Mouse (Mus musculus) CH12.LX (cell line): ENCODE results near the gene Rrnad1.
A peak's percentile ranks its signal among the peaks of the same experiment; 100 is the strongest.

Source experiments
- CTCF ChIP-seq, 2 experiments: IDR thresholded peaks in 1 of 2; conservative IDR thresholded peaks in 1 of 2; 2 replicates each; pipeline ENCODE4 v1.5.1; 2011 to 2012; ENCODE audit warnings: low read depth in 2 of 2, low read length in 2 of 2, improper control_type of control experiment in 1 of 2, inconsistent platforms in 1 of 2, mild to moderate bottlenecking in 1 of 2, moderate library complexity in 1 of 2
- HCFC1 ChIP-seq: IDR thresholded peaks from 2 replicates; pipeline ENCODE4 v1.6.1; 2012; ENCODE audit warnings: low read depth, mild to moderate bottlenecking, inconsistent platforms, low read length, improper control_type of control experiment
- IRF4 ChIP-seq: IDR thresholded peaks from 2 replicates; pipeline ENCODE4 v1.6.1; 2014; ENCODE audit warnings: low read depth, mild to moderate bottlenecking, inconsistent platforms, low read length, improper control_type of control experiment
- MEF2A ChIP-seq: IDR thresholded peaks from 2 replicates; pipeline ENCODE4 v1.6.1; 2014; ENCODE audit warnings: low read depth, mild to moderate bottlenecking, inconsistent platforms, low read length, improper control_type of control experiment, borderline replicate concordance
- NELFE ChIP-seq: IDR thresholded peaks from 2 replicates; pipeline ENCODE4 v1.6.1; 2011; ENCODE audit warnings: low read depth, low read length, improper control_type of control experiment
- POLR2AphosphoS2 ChIP-seq: IDR thresholded peaks from 2 replicates; pipeline ENCODE4 v1.6.1; 2011; ENCODE audit warnings: low read depth, low read length, improper control_type of control experiment
- ZC3H11A ChIP-seq: IDR thresholded peaks from 2 replicates; pipeline ENCODE4 v1.6.1; 2012; ENCODE audit warnings: low read depth, mild to moderate bottlenecking, inconsistent platforms, low read length, improper control_type of control experiment

DNA sequence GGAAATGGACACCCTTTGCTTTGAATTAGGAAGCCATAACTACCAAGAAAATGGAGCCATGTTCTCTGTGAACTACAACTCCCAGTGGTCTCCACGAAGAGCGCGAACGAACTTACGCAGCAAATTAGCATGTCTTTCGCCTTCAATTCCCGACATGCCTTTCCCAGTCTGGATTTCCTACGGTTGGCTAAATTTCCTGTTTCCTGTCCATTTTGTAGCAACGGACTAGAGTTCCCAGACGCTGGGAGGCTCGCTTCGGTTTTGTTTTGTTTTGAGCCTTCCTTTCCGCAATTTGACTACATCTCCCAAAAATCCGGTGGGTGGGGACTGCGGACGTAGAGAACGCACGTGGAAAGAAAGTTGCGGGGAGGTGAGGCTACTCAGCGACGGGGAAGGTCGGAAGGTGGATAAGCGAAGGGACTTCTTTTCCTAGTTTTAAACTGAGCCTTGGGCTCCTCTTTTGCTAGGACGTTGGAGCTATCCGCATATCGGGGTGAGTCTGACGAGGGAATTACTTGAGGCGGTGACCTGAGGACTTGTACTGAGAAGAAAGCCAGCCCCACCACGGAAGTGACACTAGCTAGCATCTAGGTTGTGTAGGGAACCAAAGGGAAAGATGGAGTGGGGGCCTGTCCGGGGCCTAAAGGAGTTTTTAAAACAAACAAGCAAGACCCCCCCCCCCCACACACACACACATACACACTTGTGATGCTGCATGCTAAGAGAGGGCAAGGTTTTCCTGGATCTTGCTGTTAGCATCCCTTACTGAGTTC, 11.0 kb downstream of the Rrnad1 start, which contains the start of gene Mrpl24:
- TF ChIP-seq CTCF (conservative IDR thresholded peaks at IDR 0.05 in 1 of 2, IDR thresholded peaks at IDR 0.05 in 1 of 2; ENCODE audit: low read depth in 2 of 2, low read length in 2 of 2) (no peak), POLR2AphosphoS2 (no peak), HCFC1 (peak; percentile 98), NELFE (peak; percentile 73), IRF4 (peak; percentile 6; the same call in 1 of the 2 replicates), MEF2A (0 out of 2 replicates have a peak, but pooled peaks have one; percentile 27), ZC3H11A (no peak)
